Mouse (Mus musculus): ENCODE measurements around the gene Gm20388.

Gene Gm20388

DNA sequence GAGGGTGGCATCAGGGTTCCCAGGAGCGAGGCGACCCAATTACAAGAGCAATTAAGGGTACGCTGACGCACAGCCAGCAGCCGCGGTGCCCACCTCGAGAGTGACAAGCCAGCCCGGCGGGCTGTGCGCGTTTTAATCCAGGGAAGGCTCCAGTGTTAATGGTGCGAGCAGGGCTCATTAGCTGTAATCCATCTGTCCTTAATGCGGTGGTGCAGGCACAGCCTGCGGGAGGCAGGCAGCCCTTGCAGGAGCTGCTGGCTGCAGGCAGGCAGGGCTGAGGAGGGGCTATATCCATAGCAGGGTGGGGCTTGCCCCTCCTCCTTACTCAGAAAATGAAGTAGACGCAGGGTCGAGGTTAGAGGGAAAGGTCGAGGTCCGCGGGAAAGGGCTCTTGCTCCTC, 528.7 kb downstream of the Gm20388 start:
- DNase-seq (ENCODE audit: low spot score), result no peak

DNA sequence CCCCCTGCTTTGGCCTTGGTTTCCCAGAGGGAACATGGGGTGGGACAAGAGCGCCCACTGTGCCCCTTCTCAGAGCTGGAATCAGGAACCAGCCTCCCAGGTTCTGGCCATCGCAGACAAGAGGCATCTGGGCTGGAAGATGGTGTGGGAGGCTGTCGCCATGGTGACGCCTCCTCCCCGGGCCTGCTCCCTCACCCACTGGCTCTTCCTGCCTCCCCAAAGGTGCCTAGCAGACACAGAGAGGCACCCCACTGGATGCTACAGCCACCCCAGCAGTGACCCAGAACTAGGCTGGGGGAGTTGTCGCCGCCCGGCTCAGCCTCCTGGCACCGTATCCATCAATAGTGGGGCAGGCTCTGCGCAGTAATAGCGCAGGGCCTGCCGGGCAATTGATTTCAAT, 530.1 kb downstream of the Gm20388 start:
- no peak for DNase-seq (ENCODE audit: low spot score)

DNA sequence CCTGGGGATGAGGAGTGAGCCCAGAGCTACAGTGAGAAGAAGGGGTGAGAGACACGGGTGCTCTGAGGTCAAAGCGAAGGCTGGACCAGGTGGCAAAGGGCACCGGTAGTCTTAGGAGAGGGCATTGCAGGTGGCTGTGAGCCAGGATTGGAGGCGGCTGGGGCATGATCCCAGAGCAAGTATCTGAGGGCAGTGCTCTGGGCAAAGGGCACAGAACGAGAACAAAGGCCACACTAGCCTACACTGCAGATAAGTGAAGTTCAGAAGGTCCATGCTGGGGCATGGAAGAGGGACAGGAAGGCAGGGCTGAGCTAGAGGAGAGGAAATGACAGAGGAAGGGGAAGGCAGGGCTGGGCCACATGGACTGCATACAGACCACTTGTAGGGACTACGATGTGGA, 531.0 kb downstream of the Gm20388 start:
- no peak for DNase-seq (ENCODE audit: low spot score)

DNA sequence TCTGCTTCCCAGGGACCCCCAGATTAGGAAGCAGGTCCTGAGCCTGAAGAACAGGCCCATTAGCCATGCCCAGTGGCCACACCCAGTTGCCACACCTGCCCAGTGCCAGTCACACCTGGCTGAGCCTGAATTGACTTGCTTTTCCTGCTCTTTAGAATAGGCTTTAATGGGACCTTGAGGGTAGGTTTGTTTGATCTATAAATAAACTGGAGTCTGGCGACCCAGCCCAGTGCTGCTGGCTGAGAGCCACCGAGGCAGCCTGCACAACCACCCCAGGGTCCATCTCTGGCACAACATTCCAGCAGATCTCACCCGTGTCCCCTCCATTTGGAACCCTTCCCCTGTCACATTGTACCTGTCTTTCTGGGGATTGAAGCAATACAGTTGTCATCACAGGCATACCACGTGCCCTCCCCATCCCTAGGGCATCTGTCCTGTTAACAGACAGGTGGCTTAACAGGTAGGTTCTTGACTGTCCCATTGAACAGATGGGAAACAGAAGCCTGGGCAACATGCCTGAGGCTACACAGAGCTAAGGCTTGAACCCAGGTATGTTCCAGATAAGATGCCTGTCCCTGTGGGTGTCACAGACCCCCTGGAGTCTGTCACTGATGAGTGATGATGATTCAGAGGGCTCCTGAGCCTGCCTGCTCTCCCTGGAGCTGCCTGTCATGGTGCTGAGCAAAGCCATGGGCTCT, 531.8 kb downstream of the Gm20388 start:
- DNase-seq (ENCODE audit: low spot score), result no peak

DNA sequence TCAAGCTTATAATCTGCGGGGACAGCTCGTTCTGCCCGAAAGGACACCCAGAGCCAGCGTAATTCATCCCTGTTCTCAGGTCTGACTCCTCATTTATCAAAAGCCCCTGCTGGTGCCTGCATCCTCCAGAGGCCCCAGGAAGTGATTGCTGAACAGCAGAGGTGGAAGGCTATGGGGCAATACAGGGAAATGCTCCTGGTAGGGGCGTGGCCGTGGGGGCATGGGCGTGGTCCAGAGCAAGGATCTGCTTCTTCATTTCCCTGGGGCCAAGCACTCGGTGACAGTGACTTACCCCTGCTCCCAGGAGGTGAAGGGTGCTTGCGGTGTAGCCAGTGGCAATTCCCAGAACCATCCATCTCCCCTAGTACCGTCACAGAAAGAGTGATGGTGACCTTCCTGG, 534.6 kb downstream of the Gm20388 start:
- DNase-seq (ENCODE audit: low spot score), result no peak

DNA sequence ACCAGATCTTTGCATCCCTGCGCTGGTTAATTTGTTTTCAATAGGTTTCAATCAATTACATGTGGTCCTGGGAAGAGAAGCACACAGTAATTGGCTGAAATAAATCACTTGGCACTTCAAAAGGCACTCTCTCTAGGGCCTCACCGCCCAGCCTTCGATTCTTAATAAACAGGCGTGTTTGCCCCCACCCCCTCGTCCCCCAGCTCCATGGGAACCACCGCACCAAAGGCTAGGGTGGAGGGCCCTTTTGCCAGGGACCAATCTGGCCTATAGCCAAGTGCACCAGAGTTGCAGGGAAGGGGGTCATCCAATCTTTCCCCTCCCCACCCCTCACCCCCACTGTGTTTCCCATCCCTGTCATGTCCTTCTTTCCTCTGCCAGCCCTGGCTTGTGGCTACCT, 537.5 kb downstream of the Gm20388 start:
- DNase-seq (ENCODE audit: low spot score), result no peak

DNA sequence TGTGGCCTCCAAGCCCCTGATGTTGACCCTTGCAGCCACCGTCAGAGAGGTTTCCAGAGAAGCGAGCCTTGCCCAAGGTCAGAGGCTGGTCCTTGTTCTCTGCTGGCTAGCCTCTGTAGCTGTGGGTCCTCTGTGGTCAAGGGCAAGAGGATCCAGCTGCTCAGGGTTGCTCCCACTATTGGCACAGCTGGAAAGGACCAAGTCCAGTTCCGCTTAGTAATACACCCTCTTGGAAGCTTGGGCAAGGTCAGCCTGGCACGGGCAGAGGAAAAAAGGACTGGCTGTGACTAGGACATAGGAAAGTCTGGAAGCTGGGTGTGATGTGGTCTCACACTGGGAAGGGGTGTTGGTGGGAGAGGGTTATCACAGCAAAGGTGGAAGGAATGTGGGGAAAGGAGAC, 538.5 kb downstream of the Gm20388 start:
- DNase-seq (ENCODE audit: low spot score), result peak; percentile 20

DNA sequence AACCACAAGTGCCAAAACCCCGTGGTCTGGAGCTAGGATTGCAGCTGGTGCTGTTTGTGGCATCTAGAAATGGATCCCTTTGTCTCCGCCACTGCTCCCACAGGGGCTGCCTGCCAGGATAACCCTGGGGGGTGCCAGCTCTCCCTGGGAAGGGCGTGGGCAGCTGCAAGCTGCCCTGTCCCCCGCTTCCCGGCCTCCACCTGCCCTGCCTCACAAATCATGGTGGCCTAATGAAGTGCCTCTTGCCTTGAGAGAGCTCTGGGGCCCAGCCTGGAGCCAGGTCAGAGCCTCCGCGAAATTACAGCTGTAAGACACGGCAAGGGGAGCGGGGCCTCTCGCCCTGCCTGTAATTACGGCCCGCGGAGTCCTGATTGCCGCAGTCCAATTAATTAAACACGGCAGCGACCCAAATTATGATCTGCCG, 539.0 kb downstream of the Gm20388 start:
- no peak for DNase-seq (ENCODE audit: low spot score)

DNA sequence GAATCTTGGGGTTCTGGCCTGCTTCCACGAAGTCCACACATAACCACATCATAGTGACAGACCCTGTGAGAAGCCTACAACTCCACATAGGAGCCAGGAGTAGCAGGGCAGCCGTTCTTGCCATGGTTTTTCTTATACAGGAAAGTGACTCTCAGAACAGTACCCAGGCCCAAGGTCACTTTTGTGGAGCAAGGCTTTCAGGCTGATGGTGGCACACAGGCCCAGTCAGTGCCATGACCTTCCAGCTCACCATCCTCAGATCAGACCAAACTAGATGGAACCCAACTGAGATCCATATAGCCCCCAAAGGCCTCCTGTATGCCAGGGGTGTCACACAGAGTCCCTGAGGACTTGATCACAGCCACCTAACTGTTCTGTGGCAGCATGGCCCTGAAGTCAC, 541.5 kb downstream of the Gm20388 start:
- no peak for DNase-seq (ENCODE audit: low spot score)

DNA sequence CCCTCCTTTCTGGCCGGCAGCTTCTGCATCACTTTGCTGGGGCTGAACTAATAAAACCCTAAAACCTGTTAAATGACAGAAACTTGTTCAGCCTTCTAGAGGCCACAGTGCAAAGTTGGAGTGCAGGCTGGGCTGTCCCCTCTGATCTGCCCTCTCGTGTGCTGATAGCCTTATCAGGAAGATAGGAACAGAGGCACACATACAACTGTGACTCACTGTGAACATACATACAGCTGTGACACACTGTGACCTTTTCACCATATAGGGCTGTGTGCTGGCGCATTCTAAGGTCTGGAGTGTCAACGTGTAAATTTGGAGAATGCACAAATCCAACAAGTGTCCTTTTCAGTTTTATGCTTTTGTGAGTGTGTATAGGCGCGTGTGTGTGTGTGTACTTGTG, 543.8 kb downstream of the Gm20388 start:
- no peak for DNase-seq (ENCODE audit: low spot score)

DNA sequence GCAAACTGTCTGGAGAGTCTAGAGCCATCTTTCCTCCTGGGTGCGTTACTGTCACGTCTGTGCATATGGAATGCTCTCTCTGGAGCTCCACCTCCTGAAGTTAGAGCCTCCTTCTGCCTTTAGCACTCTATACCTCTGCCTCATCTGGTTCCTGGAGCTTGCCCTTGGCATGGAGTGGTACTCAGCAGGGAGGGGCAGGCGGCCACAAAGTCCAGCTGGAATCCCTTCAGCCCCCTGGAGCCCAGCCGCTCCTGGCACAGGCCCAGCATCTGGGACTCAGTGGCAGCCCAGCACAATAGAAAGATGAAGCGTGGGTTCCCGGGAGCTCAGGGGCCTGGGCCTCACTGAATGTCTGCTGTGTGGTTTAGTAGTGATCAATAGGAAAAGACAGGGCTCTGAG, 549.7 kb downstream of the Gm20388 start:
- DNase-seq (ENCODE audit: low spot score), result no peak

DNA sequence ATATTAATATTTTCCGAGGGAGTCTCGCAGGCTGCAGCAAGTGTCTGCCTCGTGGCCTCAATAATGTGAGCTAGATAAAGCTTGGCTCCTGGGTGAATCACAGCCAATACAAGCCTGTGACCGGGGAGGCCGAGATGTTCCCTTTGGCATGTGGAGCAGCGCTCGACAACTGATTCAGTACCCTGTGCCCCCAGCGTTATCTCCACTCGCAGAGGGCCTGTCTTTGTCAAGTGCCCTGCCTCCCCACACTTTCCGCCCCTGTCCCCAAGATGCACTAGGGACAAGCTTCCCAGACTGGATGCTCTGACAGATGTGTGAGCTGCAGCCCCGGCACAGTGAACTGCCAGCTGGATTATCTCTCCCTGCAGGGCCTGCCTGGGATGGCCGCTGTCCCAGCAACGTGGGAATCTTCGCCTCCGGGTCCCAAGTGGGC, 551.5 kb downstream of the Gm20388 start:
- DNase-seq (ENCODE audit: low spot score), result no peak

DNA sequence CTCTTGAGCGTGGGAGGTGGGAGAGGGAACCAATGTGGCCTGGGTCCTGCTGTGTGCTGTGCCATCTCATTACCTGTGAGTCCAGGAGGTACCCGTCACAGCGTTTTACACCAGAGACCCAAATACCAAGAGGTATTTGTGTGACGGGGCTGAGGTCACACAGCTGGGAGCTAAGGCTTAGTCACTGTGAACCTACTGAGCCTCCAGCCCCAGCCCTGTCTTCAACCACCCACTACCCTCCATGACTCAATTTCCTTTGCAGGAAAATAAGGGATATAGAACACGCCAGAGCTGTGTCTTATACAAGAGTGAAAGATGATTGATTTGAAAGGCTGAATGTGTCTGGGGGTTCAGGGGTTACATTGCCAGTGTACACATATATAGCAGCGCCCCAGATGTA, 552.0 kb downstream of the Gm20388 start:
- no peak for DNase-seq (ENCODE audit: low spot score)

DNA sequence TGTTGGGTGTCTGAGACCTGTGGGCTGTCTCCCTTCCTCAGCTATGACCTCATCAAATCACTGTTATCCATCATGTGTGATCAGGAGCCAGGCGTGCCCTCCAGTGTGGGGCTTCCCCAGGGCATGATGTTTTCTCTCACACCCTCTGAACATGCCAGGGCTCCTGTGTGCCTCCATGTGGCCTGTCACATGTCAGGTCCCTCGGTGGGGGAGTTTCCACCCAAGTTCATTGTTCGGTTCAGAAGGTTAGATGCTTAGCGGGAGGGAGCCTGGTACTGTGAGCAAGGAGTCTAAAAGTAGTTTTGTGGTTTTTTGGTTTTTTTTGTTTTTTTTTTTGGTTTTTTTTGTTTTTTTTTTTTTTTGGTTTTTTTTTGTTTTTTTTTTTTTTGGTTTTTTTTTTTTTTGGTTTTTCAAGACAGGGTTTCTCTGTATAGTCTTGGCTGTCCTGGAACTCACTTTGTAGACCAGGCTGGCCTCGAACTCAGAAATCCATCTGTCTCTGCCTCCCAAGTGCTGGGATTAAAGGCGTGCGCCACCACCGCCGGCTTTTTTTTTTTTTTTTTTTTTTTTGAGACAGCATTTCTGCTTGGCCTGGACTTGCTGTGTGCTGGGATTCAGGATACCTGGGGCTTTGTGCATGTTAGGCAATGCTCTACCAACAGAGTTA, 553.4 kb downstream of the Gm20388 start:
- no peak for DNase-seq (ENCODE audit: low spot score)

DNA sequence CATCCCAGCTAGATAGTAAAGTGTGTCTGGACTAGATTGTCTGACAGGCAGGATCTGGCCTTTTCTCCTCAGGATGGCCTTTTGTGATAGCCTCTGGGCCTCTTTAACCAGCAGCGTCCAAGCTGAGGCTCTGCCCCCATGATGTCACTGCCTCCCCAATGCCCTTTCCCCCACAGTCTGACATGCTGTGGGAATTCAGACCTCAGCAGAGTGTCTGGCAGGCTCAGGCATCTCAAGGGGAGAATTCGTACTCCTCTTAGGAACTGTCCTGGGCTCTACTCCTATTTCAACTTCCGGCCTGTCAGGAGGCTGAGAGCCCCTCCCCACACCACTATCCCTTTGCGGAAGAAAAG, 553.9 kb downstream of the Gm20388 start:
- DNase-seq (ENCODE audit: low spot score), result peak; percentile 76

DNA sequence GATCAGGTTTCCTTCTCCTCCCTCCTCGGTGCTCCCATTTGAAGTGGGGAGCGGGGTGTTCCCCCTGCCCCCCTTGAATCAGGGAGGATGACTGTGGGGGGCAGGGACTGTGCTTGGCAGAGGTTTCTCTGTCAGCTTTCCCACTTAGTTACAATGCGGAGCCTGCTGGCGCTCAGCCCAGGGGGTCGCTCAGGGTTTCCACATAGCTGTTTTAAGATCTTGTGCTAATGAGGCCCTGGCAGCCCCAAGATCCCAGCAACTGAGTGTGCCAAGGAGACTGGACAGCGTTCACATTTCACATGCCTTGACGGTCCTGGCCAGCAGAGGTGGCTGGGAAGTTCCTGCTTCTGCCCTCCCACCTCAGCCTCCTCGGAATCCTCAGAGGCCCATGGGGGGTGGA, 555.1 kb downstream of the Gm20388 start:
- peak; percentile 65 for DNase-seq (ENCODE audit: low spot score)

DNA sequence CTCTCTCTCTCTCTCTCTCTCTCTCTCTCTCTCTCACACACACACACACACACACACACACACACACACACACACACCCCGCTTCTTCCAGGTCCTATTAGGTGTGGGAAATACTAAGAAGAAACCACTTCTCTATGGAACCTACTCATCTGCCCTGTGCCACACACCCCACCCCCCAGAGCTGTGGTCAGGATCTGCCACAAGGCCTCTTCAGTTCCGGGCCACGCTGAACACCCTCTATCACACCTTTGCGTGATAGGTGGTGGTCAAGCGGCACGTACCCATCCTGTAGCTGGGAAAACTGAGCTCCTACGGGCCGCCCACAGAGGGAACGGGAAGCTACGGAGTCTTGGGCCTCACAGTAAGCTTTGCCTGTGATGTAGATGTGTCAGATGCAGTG, 555.6 kb downstream of the Gm20388 start:
- DNase-seq (ENCODE audit: low spot score), result no peak

DNA sequence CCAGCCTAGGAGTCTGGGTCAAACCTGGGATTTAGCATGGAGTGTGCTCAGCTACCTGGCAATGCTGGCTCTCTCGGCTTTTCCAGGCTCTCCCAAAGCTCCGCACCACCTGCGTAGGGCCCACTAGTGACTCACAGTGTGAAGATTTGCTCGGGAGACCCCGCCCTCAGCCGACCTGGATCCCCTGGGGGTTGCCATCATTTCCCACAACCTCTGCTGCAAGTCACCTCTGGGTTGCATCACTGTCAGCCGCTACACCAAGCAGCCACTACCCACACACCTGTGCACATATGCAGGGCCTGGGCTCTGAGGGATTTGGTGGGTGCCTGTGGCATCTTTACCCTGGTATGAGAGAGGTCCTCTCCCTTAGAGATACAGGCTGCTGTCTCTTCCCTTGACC, 557.0 kb downstream of the Gm20388 start:
- DNase-seq (ENCODE audit: low spot score), result no peak

DNA sequence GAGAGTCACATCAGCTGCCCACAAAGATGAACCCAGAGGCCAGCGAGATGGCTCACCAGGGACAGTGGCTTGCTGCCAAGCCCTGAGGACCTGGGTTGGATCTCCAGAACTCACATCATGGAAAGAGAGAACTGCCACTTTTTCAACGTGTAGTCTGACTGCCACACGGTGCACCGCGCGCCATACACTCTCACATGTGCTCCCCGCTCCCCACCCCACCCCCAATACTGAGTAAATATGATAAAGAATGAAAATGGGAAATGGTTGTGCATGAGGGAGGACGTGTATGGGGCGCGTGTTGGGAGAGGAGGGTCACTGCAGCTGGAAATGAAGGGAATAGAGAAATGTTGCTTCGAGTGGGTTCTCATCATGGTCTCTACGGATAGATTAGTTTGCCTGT, 559.5 kb downstream of the Gm20388 start:
- no peak for DNase-seq (ENCODE audit: low spot score)

DNA sequence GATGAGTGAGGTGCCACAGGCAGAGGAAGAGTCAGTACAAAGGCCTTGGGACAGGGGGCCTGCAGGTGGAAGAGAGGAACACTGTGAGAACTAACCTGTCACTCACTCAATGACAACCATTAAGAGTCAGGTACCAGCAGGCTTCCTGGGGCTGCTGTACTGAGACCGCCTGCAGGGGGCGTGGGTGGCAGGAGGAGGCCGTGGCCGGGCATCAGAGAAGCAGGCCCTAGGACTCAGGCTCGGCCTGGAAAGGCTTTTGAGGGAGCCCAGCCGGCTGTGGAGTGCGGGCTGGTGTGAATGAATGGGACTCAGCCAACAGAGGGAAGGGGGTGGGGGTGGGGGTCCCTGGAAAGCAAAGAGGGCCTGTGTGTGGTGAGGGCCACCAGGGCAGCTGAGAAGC, 560.5 kb downstream of the Gm20388 start:
- DNase-seq (ENCODE audit: low spot score), result no peak

DNA sequence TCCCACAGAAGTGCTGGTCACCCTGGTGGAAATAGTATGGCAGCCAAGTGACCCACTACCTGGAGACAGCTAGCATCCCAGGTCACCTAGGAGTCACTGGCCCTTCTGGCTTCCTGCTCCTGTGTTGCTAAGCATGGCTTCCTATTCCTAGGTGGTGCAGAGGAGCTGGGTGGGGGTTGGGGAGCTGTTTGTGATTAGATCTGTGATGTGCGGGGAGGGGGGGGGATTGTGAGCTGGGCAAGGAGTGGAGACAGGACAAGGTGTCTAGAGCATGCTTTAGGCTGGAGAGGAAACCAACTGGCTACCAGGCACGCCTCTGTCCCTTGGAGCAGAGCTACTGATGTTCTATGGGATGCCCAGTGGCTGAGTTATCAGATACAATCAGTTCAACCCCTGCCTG, 561.1 kb downstream of the Gm20388 start:
- DNase-seq (ENCODE audit: low spot score), result no peak

DNA sequence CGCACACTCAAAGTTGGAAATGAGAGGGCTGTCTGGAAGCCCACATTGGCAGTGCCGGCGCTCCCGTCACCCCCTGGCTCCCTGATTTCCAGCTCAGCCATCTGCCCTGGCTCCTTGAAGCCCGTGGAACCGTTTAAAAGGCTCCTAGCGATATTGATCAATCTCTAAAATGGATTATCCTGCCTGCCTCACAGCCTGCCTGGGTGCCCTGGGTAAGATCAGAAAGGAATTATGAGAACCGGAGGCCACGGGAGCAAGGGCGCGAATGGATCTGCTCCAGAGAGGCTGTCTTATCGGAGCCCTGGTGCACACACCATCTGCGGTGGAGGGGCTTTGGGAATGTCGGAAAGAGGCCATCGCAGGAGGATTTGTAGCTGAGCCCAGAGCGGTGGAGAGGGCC, 561.6 kb downstream of the Gm20388 start:
- no peak for DNase-seq (ENCODE audit: low spot score)

DNA sequence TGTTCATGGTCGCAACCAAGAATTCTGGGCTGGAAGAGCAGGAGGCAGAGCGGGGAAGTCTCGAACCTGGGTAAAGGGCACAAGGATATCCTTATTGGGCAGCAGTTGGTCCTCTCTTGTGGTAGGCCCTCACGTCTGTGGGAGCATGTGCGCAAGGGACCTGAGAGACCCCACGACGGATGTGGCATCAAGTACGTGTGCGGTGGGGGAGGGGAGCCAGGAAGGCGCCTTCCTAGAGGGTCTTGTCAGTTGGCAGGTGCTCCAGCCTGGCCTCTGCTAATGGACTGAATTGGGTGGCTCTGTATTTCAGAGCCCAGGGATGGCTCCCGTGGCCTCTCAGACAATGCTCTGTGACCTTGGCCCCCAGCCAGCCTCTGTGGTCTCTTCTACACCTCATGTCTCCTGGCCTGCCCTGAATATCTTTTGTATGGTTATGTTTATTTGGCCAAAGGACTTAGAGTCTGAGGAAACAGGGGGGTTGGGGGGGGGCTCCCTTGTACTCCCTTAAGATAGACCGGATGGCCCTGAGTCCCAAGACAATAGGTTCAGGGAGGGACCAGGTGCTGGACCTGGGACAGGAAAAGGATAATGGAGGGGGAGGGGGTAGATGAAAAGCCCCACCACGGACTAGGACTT, 563.2 kb downstream of the Gm20388 start:
- DNase-seq (ENCODE audit: low spot score), result no peak

Data from adipocyte (in vitro differentiated cells).